Mouse (Mus musculus) lung, postnatal 36 days (tissue): ENCODE measurements around the gene Ifitm6.
"Not testable (repeated sequence)": the region's sequence is repeated elsewhere in the genome, so short reads cannot be mapped to it uniquely, and the experiment has no call there.

Experiments used
- DNase-seq: peaks from one replicate; pipeline ENCODE4 v3.0.0; 2022; ENCODE audit warnings: mixed read lengths

Gene Ifitm6

DNA sequence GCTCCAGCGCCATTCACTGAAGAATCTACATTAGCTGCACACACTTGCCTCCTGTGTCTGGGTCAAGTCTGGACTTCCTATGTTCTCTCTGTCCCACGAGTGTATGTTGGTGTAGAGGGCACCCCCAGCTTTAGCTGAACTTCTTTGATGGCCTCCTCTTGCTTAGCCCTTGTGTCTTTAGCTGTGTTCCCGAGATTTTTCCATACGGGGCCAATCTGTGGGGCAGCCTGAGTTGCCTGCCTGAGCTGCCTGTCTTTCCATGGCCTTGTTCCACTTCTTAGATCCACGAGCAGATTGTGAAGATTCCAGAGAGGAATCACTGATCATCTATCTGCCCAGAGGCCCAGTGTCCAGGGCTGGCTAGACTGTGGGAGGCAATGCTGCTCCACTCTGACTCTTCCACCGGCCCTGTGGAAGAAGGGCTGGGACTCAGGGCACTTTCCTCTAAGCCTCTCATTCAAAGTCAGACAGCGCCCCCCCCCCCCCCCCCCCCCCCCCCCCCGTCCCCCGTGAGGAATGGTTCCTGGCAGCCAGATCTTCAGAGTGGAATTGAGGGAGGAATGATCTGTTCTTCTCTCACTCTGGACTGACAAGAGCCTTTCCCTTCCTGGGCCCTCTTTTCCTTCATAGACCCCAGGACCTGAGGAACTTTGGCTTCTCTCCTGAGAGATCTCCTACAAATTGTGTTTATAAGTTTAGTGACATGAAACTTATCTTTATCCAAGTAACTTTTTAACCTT lies 23.3 kb upstream of the Ifitm6 start:
- DNase-seq: no peak

DNA sequence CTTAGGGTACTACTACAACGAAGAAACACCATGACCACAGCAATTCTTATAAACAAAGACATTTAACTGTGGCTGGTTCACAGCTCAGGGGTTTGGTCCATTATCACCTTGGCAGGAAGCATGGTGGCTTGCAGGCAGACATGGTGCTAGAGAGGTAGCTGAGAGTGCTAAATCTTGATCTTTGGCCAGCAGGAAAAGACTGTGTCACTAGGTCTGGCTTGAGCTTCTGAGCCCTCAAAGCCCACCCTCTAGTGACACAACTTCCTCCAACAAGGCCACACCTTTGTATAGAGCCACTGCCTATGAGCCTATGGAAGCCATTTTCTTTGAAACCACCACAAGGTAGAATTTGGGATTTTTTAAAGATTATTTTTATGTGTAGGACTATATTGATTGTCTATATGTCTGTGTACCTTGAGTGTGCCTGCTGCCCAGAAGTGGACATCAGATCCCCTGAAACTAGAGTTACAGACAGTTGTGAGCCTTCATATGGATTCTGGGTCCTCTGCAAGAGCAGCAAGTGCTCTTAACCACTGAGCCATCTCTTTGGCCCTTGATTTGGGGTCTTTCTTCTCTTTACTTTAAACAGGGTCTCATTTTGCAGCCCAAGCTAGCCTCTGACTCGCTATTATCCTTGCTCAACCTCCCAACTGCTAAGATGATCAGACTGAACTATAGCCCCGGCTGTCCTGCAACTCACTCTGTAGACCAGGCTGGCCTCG lies 21.8 kb upstream of the Ifitm6 start:
- DNase-seq: no peak

DNA sequence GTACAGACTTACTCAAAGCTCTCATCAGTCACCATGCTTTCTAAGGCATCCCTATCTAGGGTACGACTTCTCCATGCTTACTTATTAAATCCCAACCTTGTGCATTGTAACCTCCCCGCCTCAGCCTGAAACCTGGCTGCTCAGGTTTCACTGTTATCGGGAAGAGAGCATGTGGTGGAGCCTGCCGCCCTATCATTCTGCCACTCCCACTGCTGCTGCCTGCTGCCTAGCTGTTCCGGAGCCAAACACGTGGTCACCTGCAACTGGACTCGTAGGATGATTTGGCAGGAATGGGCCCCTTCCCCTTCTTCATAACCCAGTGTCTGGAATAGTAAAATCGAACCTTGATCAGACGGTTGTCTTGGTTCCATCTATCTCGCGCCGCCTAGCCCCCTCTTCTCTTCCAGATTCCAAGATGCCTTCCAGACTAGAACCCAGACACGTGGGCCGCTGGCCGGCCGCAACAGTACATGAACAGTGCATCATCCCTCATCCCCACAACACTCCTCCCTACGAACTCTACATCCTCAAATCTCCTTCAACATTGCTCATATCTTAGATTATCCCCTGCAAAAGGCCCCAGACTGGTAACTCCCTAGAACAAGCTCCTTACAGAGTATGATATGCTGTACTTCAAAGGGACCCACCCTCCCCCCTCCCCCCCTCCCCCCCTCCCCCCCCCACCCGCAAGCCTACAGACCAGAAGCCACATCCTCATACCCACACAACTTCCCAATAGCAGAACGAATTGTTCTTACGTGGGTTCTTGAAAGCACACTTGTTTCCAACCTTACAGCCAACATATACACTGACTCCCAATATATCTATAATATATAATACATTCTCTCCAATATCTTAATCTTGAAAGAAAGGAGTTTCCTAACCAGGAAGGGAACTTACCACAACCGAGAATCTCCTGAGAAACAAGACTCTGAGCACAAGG lies 20.6 kb upstream of the Ifitm6 start:
- no peak for DNase-seq

DNA sequence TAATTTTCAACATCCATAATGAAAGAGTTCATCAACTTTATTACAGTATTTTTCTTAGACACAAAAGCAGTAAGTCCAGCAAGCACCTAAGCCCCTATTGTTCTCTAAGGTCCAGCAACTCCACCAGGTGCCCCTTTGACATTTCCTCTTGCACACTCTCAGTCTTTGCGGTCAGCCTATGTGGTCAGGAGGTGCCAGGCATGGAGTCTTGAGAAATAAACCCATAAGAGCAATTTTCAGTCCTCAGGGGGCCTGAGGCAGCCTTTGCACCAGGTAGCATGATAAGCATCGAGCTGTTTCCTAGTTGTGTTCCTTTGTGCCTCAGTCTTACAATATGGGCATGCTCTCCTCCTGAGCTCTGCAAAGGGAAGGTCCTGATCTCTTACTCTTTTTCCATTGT lies 18.9 kb upstream of the Ifitm6 start:
- DNase-seq: not testable (repeated sequence)

DNA sequence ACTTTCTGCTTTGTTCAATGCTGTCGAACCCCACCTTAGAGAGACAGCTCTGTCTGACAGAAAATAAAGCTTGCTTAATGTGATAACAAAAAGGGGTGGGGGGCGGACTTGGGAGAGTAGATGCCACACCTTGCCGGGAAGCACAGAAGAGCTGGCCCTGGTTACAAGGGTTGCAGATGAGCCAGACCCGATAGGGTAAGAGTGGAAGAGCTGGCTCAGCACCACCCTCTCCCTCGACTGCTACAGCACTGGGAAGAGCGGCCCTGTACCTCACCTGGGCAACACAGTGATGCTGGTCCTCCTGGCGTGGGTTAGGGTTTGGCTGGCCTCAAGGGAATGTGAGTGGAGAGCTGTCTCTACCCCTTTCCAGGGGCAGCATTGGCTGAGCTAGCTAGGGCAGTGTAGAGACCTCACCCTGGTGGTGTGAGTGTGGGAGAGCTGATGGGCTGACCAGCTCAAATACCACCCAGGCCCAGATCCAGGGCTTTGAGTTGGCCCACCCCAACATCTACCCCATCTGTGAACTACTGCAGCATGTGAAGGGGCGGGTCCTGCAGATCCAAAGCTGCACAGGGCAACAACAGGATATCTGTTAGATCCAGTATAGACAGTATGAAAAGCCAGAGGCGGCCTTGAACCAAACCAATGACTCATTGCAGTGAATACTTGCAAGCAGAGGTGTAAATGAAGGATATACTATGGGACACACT lies 14.9 kb upstream of the Ifitm6 start:
- no peak for DNase-seq

DNA sequence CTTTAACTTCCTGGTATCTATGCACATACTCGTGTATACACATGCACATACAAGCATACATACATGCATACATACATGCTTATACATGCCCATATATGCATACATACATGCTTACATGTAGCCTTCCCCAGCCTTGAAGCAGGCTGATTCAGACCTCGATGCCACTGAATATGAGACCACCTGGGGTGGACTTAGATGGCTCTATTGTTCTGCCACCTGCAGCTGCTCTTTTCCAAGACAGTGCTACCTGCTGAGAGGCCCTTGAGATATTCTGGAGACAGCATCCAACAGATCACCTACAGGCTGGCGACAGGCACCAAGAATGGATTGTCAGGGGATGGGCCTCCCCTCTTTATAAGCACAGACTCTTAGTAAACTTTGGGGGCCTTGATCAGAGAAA lies 12.7 kb upstream of the Ifitm6 start:
- no peak for DNase-seq

DNA sequence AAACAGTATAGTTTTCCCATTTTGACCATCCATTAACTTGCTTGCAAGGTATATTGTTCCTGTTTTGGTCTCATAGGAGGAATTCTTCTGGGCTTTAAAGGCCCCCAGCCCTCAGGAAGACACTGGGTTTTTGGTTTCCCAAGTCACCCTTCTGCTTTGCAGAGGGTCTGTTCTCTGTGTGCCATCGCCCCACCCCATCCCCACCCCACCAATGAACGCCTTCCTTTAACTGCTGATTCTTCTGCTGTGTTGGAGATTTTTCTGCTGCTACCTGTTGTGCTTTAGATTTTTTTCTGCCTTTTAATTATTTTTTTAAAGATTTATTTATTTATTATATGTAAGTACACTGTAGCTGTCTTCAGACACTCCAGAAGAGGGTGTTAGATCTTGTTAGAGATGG lies 11.1 kb upstream of the Ifitm6 start, which contains the start of gene Gm17387:
Gm17387 (plus strand) TSS at position 301 of the 400 bp plus-strand sequence.
- no peak for DNase-seq

DNA sequence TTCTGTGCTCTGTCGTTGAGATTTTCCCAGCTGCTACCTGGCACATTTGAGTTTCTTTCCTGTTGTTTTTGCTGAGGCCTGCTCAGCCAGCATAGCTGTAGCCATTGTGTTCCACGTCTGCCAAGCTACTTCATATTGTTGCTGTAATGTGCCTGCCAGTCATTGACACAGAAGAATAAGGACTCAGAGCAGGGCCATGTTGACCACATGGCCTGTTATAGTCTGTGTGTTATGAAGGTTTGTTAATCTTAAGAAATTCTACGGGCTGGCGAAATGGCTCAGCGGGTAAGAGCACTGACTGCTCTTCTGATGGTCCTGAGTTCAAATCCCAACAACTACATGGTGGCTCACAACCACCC lies 9.0 kb upstream of the Ifitm6 start:
- DNase-seq: peak; percentile 29

DNA sequence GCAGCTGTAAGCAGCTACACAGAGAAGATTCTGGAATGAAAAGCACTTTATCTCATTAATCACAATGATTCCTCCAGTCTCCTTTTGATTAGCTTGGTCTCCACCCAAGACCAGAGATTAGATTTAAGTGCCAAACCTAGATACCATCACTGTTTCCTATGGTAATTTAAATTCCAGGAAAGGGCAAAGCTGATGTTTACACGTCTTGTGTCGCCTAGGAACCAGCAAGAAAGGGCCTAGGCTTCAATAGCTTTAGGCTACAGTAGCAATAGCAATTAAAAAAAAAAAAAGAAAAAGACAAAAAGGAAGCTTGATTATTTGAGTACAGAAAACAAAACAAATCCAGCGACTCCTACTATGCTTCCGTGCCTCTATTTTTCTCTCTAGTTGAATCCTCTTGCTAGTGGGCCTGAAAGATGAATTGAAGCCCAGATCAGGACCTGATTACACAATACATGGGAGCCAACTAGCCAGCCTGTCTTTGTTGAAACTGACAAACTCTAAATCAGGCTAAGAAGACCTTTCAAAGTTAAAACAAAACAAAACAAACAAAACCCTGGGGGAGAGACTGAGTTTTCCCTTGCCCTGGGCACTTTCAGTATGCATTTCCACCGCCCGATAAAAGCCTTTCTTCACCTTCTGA lies 8.5 kb upstream of the Ifitm6 start:
- DNase-seq: peak; percentile 46

DNA sequence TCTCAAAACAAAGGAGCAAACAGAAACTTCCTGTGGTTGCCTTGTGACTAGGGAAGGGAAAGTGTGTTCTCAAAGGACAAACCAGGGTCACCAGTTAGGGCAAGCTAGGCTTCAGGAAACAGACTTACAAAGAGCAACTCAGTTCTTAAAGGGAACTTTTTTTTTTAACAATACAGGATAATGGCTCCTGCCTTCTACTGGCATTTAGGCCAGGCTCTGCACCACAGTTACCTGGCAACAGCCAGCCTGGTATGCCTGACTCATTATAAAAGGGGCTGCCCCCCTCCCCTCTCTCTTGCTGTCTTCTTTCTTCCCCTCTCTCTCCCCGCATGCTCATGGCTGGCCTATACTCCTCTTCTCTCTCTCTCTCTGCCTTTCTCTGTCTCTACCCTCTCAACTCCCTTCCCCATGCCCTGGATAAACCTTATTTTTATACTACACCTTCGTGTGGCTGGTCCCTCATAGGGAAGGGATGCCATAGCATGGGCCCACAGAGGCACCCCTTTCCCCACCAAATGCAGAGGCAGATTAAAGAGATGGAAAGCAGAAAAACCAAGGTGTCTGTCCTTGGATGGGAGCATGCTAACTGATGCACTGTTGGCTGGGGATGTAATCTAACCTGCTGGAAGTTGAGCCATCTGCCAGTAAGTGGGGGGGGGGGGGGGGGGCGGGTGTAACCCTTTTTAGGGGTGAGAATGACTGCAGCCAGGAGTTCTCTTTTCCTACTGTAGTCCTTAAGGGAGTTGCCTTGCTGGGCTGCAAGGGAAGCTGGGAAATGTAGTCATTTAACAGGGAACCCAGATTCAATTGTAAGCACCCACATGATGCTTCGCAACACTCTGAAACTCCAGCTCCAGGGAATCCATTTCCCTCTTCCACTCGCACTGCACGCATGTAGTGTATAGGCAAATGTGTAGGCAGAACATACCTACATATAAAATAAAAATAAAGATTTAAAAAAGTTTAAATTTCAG lies 7.4 kb upstream of the Ifitm6 start:
- DNase-seq: no peak

DNA sequence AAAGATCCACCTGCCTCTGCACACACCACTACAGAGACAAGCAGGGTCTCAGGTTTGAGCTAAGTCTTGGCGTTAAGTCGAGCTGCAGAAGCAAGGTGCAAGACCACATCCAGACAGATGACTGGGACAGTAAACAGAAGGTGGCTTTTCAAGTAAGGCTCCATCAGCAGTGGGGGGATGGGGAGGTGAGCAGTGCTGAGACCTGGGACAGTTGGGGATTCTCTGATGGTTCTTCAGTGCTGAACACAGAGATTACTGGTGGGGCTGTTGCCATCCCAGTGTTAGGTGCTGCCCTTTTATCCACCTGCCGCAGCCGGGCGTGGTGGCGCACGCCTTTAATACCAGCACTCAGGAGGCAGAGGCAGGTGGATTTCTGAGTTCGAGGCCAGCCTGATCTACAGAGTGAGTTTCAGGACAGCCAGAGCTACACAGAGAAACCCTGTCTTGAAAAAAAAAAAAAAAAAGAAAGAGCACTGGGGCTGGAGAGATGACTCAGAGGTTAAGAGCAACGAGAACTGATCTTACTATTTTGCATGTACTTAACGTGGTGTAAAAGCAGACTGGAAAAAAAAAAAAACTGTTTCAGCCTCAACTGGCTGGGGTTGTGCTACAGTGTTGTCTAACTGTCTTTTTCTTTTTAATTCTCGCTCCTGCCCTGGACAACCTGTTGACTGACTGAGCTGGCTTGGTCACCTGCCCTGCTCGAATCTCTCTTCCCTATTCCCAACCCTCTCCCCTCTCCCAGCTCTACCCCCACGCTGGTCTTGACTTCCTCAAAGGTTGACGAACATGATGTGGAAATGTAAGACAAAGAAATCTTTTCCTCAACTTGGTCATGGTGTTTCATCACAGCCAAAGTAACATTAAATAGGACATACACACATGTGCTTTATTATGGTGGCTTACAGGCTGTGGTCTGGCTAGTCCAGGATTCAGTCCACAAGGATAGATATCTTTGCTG lies 4.0 kb upstream of the Ifitm6 start:
- DNase-seq: no peak

DNA sequence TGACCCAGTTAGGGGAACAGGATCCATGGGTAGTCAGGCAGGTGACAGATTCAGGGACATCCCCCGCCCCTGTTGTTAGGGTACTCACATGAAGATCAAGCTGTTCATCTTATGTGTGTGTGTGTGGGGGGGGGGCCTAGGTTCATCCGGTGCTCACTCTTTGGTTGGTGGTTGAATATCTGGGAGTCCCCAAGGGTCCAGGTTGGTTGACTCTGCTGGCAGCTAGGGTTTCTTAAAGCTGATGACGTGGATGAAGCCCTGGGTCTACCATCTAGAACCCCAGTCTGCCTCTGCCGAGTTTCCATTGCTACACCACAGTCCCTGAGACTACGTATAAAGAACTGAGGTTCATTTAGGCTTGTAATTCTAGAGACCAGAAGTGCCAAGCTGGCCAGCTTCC lies 1.3 kb upstream of the Ifitm6 start:
- no peak for DNase-seq

DNA sequence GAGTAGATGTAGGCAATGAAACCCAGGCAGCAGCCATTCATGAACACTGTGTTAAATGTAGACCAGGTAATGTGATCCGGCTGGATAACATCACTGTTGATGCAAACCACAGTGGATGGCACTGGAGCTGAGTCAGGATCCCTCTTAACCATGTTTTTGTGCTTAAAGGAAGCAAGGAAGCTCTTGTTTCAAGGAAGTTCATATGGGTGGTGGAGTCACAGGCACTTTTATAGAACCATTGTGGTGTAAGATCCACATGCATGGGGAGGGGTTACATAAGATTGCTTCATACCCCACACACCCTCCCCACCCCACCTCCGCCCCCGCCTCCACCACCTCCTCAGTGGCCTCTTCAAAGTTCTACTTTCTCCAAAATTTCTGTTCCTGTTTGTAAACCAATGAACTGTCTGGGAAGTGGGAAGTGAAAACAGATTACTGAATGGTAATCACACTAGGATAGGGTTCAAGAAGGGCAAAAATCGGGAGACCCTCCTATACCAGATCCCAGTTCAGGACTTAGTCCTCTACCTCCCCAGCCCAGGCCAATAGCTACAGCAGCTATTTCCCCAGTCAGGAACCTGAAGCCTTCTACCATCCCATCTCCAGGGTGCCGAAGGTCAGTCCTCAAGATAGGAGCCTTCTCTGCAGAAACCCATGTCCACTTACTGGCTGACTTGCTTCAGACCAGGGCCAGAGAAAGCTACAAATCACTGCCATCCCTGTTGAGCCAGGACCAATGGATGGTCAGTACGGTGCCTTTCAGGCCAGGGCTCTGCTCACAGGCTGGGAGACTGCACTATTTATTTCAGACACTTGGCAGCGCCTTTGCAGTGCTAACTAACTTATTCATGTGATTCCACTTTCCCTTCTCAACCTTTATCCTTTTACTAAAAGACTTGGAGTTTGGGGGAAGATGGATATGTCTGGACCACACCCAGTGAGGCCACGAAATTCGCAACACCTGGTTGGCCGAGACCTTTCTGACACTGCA lies 722 bp downstream of the Ifitm6 start:
- no peak for DNase-seq

DNA sequence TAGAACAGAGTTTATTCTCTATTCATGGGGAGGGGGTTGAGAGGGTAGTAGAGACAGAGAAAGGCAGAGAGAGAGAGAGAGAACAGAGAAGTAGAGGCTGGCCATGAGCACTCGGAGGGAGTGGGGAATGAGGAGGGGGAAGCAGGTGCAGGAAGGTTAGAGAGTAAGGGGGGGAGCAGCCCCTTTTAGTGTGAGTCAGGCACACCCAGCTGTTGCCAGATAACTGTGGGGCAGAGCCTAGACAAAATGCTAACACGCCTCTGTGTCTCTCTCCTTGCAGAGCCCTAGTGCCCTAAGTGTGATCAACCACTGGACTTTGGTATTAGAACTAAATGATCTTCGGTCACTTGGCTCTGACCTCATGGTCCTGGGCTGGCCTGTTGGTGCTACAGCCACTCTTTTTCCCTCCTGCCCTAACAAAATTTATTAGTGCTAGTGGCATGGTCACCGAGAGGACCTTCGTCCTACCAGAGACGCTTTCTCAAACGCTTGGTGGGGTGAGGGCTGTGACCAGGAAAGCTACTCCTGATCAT lies 6.4 kb downstream of the Ifitm6 start:
- no peak for DNase-seq

DNA sequence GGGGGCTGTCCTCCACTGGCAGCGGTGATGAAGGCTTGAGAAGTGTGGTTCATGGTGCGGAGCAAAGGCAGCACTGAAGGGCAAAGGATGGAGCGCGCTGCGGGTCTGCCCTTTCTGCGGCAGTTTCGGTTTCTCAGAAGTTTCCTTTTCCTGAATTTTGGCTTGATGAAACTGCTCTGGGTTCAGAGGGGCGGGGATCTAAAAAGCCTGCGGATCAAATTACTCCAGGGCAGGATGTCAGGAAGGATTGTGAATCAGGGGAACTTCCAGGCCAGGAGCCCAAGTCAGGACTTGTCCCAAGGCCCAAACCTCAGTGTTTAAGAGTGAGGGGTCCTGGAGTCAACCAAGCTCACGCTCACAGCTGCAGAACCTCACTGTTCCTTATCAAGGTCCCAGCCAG lies 7.1 kb downstream of the Ifitm6 start, which contains the start of gene Ifitm3:
Ifitm3 (minus strand) TSS at position 178 of the 400 bp plus-strand sequence.
- DNase-seq: peak; percentile 86

DNA sequence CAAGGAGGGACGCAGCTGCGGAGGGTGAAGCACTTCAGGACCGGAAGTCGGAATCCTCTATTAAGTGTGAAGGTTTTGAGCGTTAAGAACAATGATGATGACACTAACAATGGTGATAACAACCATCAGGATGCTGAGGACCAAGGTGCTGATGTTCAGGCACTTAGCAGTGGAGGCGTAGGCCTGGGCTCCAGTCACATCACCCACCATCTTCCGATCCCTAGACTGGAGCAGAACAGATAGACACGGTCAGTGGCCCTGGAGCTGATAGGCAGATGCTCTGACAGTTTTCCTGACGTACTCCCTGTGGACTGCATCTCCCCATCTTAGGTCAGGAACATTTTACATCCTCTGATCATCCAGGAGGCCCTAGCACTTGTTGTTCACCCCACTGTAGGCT lies 8.1 kb downstream of the Ifitm6 start:
- no peak for DNase-seq

DNA sequence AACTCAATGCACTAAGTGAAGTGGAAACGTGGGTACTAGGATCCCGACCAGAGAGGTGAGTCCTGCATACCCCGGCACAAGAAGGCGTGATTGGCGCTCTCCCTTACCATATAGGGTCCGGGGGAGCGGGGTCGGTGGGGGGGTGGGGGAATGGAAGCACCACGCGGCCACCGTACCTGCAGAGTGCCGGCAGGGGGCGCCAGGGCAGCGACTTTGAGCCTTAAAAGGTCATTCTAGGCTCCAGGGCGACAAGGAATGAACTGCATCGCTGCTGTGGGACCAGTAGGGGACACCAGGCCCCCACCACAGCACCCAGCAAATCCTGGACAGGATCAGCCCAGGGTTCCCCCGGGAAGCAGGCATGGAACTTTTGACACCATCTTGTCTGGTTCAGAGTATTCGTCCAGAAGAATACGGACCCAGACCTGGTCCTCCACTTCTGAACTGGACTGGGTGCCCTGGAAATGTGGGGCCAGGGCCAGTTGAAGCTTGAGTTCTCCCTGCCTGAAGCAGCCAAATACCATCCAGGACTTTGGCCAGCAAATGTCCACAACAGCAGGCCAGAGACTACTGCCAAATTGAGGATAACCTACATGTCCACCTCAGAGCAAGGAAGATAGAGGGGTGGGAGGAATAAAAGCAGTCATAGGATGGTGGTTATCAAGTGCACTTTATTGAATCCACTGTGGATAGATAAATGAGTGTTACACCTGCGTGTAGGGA lies 8.6 kb downstream of the Ifitm6 start:
- peak; percentile 94 for DNase-seq
